Mouse (Mus musculus): ENCODE data around the gene Klk1b27. TPM values are rescaled to one million over a fixed set of nuclear protein-coding genes. Genes with fewer than 3 reads are reported as not detected.
"Not testable (repeated sequence)": the region's sequence is repeated elsewhere in the genome, so short reads cannot be mapped to it uniquely, and the experiment has no call there.

Gene Klk1b27
- polyA plus RNA-seq (2015; fragmentation: Nextera tagmentation; extraction: Ambion mirVana): not detected in 2 replicates

DNA sequence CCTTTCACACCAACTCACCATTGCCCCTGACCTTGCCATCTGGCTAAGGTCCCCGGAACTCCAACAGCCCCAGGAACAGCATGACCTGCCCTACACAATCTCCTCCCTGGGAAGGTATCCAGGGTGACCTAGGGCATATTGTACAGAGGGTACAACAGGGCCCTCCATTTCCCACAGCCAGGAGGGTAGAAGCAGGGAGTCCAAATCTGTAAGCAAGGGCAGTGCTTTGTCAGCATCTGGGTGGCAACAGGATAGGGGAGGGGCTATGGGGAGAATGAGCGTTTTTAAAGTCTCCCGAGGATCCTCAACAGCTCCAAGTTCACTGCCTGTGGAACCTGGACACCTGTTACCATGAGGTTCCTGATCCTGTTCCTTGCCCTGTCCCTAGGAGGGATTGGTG lies at the start of gene Klk1b27:
TSS of gene Klk1b27 (plus strand) at position 301 of the 400 bp plus-strand sequence.
- not testable (repeated sequence) for H3K36me3 ChIP-seq; H3K4me1 ChIP-seq; H3K27me3 ChIP-seq (replicated peaks)

GRCm38 (mm10) chr7:44004847-44005246 lies 47.2 kb upstream of the Klk1b27 start:
- Histone ChIP-seq H3K4me1 (no peaks in the 10 kb centered on the region), H3K9ac (replicated peaks) (no peak overlapping the region), H3K4me2 (no peak overlapping the region), H3K36me3 (no peaks in the 10 kb centered on the region), H3K9me3 (replicated peaks) (no peaks in the 10 kb centered on the region), H3K27me3 (replicated peaks) (no peaks in the 10 kb centered on the region), H3K4me3 (replicated peaks) (no peak overlapping the region), H3K27ac (replicated peaks) (no peak overlapping the region)
- no peak for ATAC-seq (ENCODE audit: low FRiP score)

More for the DNA sequence above, at the start of gene Klk1b27:
- not testable (repeated sequence) for ATAC-seq (ENCODE audit: low FRiP score); H3K27ac ChIP-seq (replicated peaks); H3K4me2 ChIP-seq; H3K9ac ChIP-seq (replicated peaks); H3K4me3 ChIP-seq (replicated peaks); H3K9me3 ChIP-seq (replicated peaks)
- 75% methylated on average over 3 of the region's 3 CpGs for WGBS

DNA sequence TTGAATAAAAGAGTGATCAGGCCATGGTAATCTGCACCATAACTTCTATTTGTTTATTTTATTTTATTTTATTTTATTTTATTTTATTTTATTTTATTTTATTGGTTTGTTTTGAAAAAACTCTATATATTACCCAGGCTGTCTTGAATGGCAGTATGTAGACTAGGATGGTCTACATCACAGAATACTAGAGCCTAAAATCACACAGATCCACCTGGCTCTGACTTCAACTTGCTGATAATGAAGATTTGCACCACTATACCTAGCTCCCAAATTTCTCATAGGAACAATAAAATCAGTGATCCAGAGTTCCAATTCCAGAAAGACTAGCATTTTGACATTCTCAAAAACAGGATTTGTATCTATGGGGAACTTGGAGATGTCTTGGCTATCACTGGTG lies 40.2 kb upstream of the Klk1b27 start, which contains the start of gene Klk1b26:
TSS of gene Klk1b26 (plus strand) at position 301 of the 400 bp plus-strand sequence.
- not testable (repeated sequence) for H3K9ac ChIP-seq (replicated peaks); H3K4me2 ChIP-seq; H3K27me3 ChIP-seq (replicated peaks); H3K36me3 ChIP-seq; H3K4me1 ChIP-seq; H3K9me3 ChIP-seq (replicated peaks); H3K4me3 ChIP-seq (replicated peaks); H3K27ac ChIP-seq (replicated peaks); ATAC-seq (ENCODE audit: low FRiP score)

DNA sequence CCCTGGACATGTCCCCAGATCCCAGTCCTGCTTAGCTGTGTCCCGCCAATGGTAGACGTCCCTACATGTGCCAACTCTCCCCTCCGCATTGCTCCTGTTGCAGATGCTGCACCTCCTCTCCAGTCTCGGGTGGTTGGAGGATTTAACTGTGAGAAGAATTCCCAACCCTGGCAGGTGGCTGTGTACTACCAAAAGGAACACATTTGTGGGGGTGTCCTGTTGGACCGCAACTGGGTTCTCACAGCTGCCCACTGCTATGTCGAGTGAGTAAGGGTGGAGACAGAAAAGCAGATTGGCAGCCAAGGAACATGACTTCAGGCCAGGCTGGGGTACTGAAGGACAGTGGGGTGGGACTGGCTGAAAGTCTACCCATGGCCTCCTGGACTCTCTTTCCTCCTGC lies 37.4 kb upstream of the Klk1b27 start:
- 86% methylated on average over 6 of the region's 6 CpGs for WGBS
- H3K27me3 ChIP-seq (replicated peaks); H3K27ac ChIP-seq (replicated peaks); H3K9me3 ChIP-seq (replicated peaks); H3K4me1 ChIP-seq; H3K36me3 ChIP-seq; ATAC-seq (ENCODE audit: low FRiP score); H3K4me2 ChIP-seq; H3K4me3 ChIP-seq (replicated peaks); H3K9ac ChIP-seq (replicated peaks): not testable (repeated sequence)

- Histone ChIP-seq H3K36me3 (no peaks in the 10 kb centered on the region), H3K9ac (replicated peaks) (no peak overlapping the region), H3K4me1 (no peaks in the 10 kb centered on the region), H3K27me3 (replicated peaks) (no peaks in the 10 kb centered on the region), H3K4me2 (no peak overlapping the region), H3K27ac (replicated peaks) (no peak overlapping the region), H3K4me3 (replicated peaks) (no peak overlapping the region), H3K9me3 (replicated peaks) (no peaks in the 10 kb centered on the region)
- no peak for ATAC-seq (ENCODE audit: low FRiP score)
- 92% methylated on average over 5 of the region's 5 CpGs for WGBS
These were observed 37.0 kb upstream of the Klk1b27 start for GRCm38 (mm10) chr7:44015071-44015470.

- Histone ChIP-seq H3K9ac (replicated peaks) (no peak overlapping the region), H3K27ac (replicated peaks) (no peak overlapping the region)
- 82% methylated on average over 2 of the region's 2 CpGs for WGBS
These were observed 20.0 kb downstream of the Klk1b27 start for GRCm38 (mm10) chr7:44072117-44072516.

GRCm38 (mm10) chr7:44077703-44078102 lies 25.6 kb downstream of the Klk1b27 start:
- no peak overlapping the region for H3K4me3 ChIP-seq (replicated peaks)
- WGBS: 100% methylated on average over 1 of the region's 1 CpGs
- no peak for ATAC-seq (ENCODE audit: low FRiP score)
- H3K9ac ChIP-seq (replicated peaks): no peak overlapping the region
- no peaks in the 10 kb centered on the region for H3K36me3 ChIP-seq
- H3K9me3 ChIP-seq (replicated peaks): no peaks in the 10 kb centered on the region; the same call in 1 of the 2 replicates
- no peak overlapping the region for H3K27ac ChIP-seq (replicated peaks)
- no peaks in the 10 kb centered on the region for H3K27me3 ChIP-seq (replicated peaks)
- no peaks in the 10 kb centered on the region for H3K4me1 ChIP-seq
- H3K4me2 ChIP-seq: no peak overlapping the region

More at GRCm38 (mm10) chr7:44072117-44072516, 20.0 kb downstream of the Klk1b27 start:
- Histone ChIP-seq H3K9me3 (replicated peaks) (no peaks in the 10 kb centered on the region), H3K4me2 (no peak overlapping the region), H3K36me3 (no peaks in the 10 kb centered on the region), H3K4me1 (no peaks in the 10 kb centered on the region), H3K27me3 (replicated peaks) (no peaks in the 10 kb centered on the region), H3K4me3 (replicated peaks) (no peak overlapping the region)
- no peak for ATAC-seq (ENCODE audit: low FRiP score)

DNA sequence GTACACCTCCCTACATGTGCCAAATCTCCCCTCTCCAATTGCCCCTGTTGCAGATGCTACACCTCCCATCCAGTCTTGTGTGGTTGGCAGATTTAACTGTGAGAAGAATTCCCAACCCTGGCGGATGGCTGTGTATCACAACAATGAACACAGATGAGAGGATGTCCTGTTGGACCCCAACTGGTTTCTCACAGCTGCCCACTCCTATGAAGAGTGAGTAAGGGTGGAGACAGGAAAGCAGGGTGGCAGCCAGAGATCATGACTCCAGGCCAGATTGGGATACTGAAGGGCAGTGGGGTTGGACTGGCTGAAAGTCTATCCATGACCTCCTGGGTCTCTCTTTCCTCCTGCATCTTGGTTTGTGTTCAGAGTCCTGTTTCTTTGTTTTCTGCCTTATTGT lies 44.0 kb downstream of the Klk1b27 start:
- Histone ChIP-seq H3K4me1 (no peaks in the 10 kb centered on the region), H3K9ac (replicated peaks) (no peak overlapping the region), H3K4me3 (replicated peaks) (no peak overlapping the region), H3K27me3 (replicated peaks) (no peaks in the 10 kb centered on the region), H3K27ac (replicated peaks) (no peak overlapping the region), H3K4me2 (no peak overlapping the region), H3K36me3 (no peaks in the 10 kb centered on the region), H3K9me3 (replicated peaks) (no peaks in the 10 kb centered on the region)
- WGBS: 86% methylated on average over 1 of the region's 1 CpGs
- no peak for ATAC-seq (ENCODE audit: low FRiP score)

- 74% methylated on average over 3 of the region's 3 CpGs for WGBS
- H3K4me2 ChIP-seq: not testable (repeated sequence)
These were observed 49.9 kb downstream of the Klk1b27 start, which contains the start of gene Klk1b21 for GRCm38 (mm10) chr7:44102028-44102427. Gene Klk1b21 (plus strand): TSS chr7:44102328.

More at GRCm38 (mm10) chr7:44102028-44102427, 49.9 kb downstream of the Klk1b27 start, which contains the start of gene Klk1b21:
- H3K36me3 ChIP-seq; H3K4me1 ChIP-seq; H3K27me3 ChIP-seq (replicated peaks); H3K27ac ChIP-seq (replicated peaks); H3K9me3 ChIP-seq (replicated peaks); ATAC-seq (ENCODE audit: low FRiP score); H3K4me3 ChIP-seq (replicated peaks); H3K9ac ChIP-seq (replicated peaks): not testable (repeated sequence)

Other genes starting within 250 kb of the Klk1b27 start
- gene Klk7, start 241.0 kb upstream of the Klk1b27 start, polyA plus RNA-seq (2015; fragmentation: Nextera tagmentation; extraction: Ambion mirVana): 0.24 TPM in 1 of 2 replicates, not detected in the other
- gene Klk6, start 227.8 kb upstream of the Klk1b27 start, polyA plus RNA-seq (2015; fragmentation: Nextera tagmentation; extraction: Ambion mirVana): not detected in 2 replicates
- not detected in 2 replicates for gene Klk5, start 210.3 kb upstream of the Klk1b27 start, polyA plus RNA-seq (2015; fragmentation: Nextera tagmentation; extraction: Ambion mirVana)
- gene Klk4, start 171.1 kb upstream of the Klk1b27 start, polyA plus RNA-seq (2015; fragmentation: Nextera tagmentation; extraction: Ambion mirVana): 0.28 TPM in 1 of 2 replicates, not detected in the other
- gene Klk15, start 118.5 kb upstream of the Klk1b27 start, polyA plus RNA-seq (2015; fragmentation: Nextera tagmentation; extraction: Ambion mirVana): not detected in 2 replicates
- gene Klk1b8, start 101.6 kb upstream of the Klk1b27 start, polyA plus RNA-seq (2015; fragmentation: Nextera tagmentation; extraction: Ambion mirVana): not detected in 2 replicates
- not detected in 2 replicates for gene Klk1b1, start 85.5 kb upstream of the Klk1b27 start, polyA plus RNA-seq (2015; fragmentation: Nextera tagmentation; extraction: Ambion mirVana)
- gene Klk1b9, start 76.2 kb upstream of the Klk1b27 start, polyA plus RNA-seq (2015; fragmentation: Nextera tagmentation; extraction: Ambion mirVana): not detected in 2 replicates
- not detected in 2 replicates for gene Klk1b11, start 56.4 kb upstream of the Klk1b27 start, polyA plus RNA-seq (2015; fragmentation: Nextera tagmentation; extraction: Ambion mirVana)
- not detected in 2 replicates for gene Klk1b26, start 40.1 kb upstream of the Klk1b27 start, polyA plus RNA-seq (2015; fragmentation: Nextera tagmentation; extraction: Ambion mirVana)
- gene Klk1b21, start 50.0 kb downstream of the Klk1b27 start, polyA plus RNA-seq (2015; fragmentation: Nextera tagmentation; extraction: Ambion mirVana): not detected in 2 replicates
- gene Klk1b22, start 60.4 kb downstream of the Klk1b27 start, polyA plus RNA-seq (2015; fragmentation: Nextera tagmentation; extraction: Ambion mirVana): not detected in 2 replicates
- not detected in 2 replicates for gene Klk1b16, start 84.5 kb downstream of the Klk1b27 start, polyA plus RNA-seq (2015; fragmentation: Nextera tagmentation; extraction: Ambion mirVana)
- gene Klk1b24, start 135.9 kb downstream of the Klk1b27 start, polyA plus RNA-seq (2015; fragmentation: Nextera tagmentation; extraction: Ambion mirVana): not detected in 2 replicates
- not detected in 2 replicates for gene Klk1b3, start 145.9 kb downstream of the Klk1b27 start, polyA plus RNA-seq (2015; fragmentation: Nextera tagmentation; extraction: Ambion mirVana)
- not detected in 2 replicates for gene Klk1b4, start 155.1 kb downstream of the Klk1b27 start, polyA plus RNA-seq (2015; fragmentation: Nextera tagmentation; extraction: Ambion mirVana)
- gene Klk1b5, start 163.7 kb downstream of the Klk1b27 start, polyA plus RNA-seq (2015; fragmentation: Nextera tagmentation; extraction: Ambion mirVana): not detected in 2 replicates
- gene Klk1, start 173.1 kb downstream of the Klk1b27 start, polyA plus RNA-seq (2015; fragmentation: Nextera tagmentation; extraction: Ambion mirVana): 0.51 TPM in 1 of 2 replicates, not detected in the other
- not detected in 2 replicates for gene Gm36864, start 183.9 kb downstream of the Klk1b27 start, polyA plus RNA-seq (2015; fragmentation: Nextera tagmentation; extraction: Ambion mirVana)
- 1.3 and 1.5 TPM in 2 replicates for gene 1700028J19Rik, start 194.4 kb downstream of the Klk1b27 start, polyA plus RNA-seq (2015; fragmentation: Nextera tagmentation; extraction: Ambion mirVana)
- 198 and 218 TPM in 2 replicates for gene 2410002F23Rik, start 194.4 kb downstream of the Klk1b27 start, polyA plus RNA-seq (2015; fragmentation: Nextera tagmentation; extraction: Ambion mirVana)
- gene Acp4, start 205.1 kb downstream of the Klk1b27 start, polyA plus RNA-seq (2015; fragmentation: Nextera tagmentation; extraction: Ambion mirVana): 0.11 and 0.15 TPM in 2 replicates
- gene Gm15517, start 209.2 kb downstream of the Klk1b27 start, polyA plus RNA-seq (2015; fragmentation: Nextera tagmentation; extraction: Ambion mirVana): not detected in 2 replicates